Mouse (Mus musculus): ENCODE results near the gene Gm14139.
A peak's percentile ranks its signal among the peaks of the same experiment; 100 is the strongest.
"Not testable (repeated sequence)": the region's sequence is repeated elsewhere in the genome, so short reads cannot be mapped to it uniquely, and the experiment has no call there.

Gm14139 gene

GRCm38 (mm10) chr2:150181570-150181999 is at the start of gene Gm14139:
Gm14139 (plus strand) TSS chr2:150181755.
- not testable (repeated sequence) for DNase-seq

GRCm38 (mm10) chr2:150132002-150132401 is 49.6 kb upstream of the Gm14139 start:
- not testable (repeated sequence) for DNase-seq

GRCm38 (mm10) chr2:150132773-150133172 is 48.8 kb upstream of the Gm14139 start:
- DNase-seq: no peak

DNA sequence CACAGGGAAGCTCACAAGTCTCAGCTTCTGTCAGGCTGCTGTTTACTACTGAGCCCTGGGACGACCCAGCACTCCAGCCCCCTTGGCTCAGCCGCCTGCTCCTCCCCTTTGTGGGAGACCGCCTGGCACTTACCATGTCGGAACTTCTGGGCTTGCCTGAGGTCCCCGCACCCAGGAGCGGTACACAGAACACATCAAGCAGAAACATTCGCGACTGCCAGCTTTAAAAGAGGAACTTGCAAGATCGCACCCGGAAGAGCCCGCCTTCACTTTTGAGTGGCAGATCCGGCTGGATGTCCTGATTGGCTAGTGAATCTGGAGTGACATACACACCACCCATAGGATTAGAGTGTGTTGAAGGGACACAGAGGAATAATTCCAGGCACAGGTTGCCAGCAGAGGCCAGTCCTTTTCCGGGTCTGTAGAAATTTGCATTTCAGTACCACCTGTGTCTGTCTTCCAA is 45.1 kb upstream of the Gm14139 start, which contains the start of gene Zfp120:
Gene Zfp120 (minus strand): TSS at position 274 of the 463 bp plus-strand sequence.
- DNase-seq: peak; percentile 87 to 92

DNA sequence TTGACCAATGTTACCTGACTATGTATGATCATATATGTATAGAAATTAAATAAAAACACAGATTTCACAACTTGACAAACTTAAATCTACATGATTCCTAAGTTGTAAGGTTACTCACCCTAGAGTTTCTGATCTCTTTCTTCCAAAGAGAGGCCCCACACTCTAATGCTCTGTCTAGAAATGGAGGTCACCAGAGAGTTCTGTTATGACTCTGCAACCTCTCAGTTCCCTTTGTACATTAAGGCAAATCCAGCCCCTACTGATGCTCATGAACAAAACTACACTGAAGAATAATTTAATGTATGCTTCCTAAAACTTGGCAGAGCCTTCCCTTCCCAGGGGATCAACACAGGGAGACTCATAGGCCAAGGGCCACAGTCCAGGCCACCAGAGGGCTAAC is 14.9 kb upstream of the Gm14139 start:
- DNase-seq: no peak

DNA sequence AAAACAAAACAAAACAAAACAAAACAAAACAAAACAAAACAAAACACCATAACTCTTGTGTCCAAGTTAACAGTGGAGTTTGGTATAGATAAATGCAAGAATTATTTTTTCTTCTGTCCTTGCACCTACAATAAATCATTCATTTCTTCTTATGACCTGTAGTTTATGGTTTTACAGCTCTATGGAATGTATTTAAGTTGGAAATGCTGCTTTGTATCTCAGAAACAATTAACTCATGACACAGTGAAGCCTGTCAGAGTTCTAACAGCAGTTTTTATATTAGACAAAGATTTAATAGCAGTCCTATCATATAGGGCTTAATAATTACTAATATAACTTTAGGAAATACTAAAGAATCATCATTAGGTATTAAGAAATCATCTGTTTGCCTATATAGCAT is 7.7 kb upstream of the Gm14139 start:
- no peak for DNase-seq

- DNase-seq: not testable (repeated sequence)
Observed at GRCm38 (mm10) chr2:150179579-150179978, 2.0 kb upstream of the Gm14139 start, which contains the start of gene Gm10770. Gm10770 (minus strand) TSS chr2:150179679.

DNA sequence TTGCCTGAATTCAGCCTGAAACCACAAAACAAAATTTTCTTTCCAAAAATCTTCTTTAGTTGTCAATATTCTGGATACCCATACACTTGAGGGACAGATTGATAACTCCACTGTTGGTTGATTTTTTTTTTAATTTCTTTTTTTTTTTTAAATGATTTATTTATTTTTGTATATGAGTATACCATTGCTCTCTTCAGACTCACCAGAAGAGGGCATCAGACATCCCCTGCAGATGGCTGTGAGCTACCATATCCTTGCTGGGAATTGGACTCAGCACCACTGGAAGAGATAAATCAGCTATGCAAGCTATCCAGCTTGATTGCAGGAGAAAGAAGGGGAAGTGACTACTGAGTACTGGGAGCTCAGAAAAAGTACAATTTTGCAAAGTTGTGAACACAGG is 509 bp upstream of the Gm14139 start:
- not testable (repeated sequence) for DNase-seq

GRCm38 (mm10) chr2:150217600-150218362 is 36.2 kb downstream of the Gm14139 start, which contains the start of gene Zfp937:
Zfp937 (plus strand) TSS chr2:150218073.
- DNase-seq: peak; percentile 86 to 91

DNA sequence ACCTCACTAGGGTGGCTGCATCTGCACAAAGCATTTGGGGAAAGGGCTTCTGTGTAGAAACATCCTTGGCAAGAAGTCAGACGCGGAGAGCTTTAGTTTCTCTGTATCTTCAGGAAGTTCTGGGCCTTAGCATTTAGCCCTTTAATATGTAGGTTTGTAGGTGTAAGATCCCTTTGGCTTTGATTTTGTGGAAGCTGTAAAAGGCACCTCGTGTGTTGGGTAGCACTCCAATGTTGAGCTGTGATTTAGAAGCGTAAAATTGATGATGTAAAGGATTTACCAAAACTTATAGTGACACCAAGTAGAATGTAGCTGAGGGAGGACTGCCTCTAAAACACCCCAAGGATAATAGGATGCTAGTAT is 36.8 kb downstream of the Gm14139 start:
- not testable (repeated sequence) for DNase-seq

DNA sequence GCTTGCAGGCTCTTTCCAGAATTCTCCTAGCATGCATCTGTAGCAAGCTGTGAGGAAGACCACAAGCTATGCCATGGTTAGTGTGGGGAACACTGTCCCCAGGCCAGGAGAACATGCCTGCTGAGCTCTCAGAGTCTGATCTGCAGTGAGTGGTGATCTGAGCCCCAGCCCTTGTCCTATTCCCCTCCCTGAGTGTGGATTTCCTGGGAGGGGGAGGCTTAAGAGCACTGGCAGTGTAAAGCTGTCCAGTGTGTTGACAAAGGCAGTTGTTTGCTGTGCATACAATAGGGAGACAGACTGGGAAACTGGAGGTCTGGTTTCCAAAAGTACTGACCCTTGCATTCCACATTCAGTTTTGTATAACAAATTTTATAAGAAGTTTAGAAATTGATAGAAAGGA is 41.7 kb downstream of the Gm14139 start:
- not testable (repeated sequence) for DNase-seq
